Mouse (Mus musculus) retina, adult 2 months (tissue): ENCODE data around the gene Pphln1.

Source experiments
- DNase-seq: peaks from one replicate; pipeline ENCODE4 v3.0.0-alpha.2; 2012; ENCODE audit warnings: low read depth, low spot score

Pphln1 gene

DNA sequence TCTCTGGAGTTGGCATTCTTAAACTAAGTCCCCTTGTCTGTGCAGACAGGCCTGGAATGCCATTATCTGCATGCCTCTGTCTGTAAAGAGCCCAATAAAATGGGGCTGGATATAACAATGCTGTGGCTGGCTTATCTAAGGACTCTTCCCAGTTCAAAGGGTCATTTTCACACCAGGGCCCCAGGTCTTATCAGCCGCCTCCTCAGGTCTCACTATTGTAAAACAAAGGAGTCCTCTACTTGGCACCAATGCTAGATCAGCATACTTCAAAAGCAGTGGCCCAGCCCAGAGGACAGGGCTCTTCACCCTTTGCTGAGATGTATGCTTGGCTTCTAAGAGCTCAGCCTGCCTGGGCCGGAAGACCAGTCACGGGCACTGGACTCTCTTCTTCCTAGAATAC is 141.3 kb downstream of the Pphln1 start:
- no peak for DNase-seq
